Mouse (Mus musculus) heart, adult 18-20 months (tissue): ENCODE data around the gene Slx. TPM values are rescaled to one million over a fixed set of nuclear protein-coding genes. Genes with fewer than 3 reads are reported as not detected.
"Not testable (repeated sequence)": the region's sequence is repeated elsewhere in the genome, so short reads cannot be mapped to it uniquely, and the experiment has no call there.

ENCODE experiments used
- DNase-seq, 2 experiments: peaks; one replicate each; pipeline ENCODE4 v3.0.0; 2021 to 2022; ENCODE audit warnings: mixed read lengths in 1 of 2
- long read RNA-seq, 2 experiments: library from polyadenylated mRNA; stranded (forward); transcript quantifications; one replicate each; pipeline ENCODE4 v2.0.0; 2021
- microRNA-seq, 2 experiments: library from miRNA; unstranded; fragments of <30 nt; microRNA quantifications; one replicate each; pipeline ENCODE4 v1.2.0; 2022
- total RNA-seq, 2 experiments: library from RNA; stranded (reverse); gene quantifications; 2 replicates each; pipeline ENCODE4 v1.2.3; 2021

Gene Slx
- not detected for total RNA-seq
- long read RNA-seq, experiment 1, result 0 reads
- long read RNA-seq, experiment 2, result 0 reads

DNA sequence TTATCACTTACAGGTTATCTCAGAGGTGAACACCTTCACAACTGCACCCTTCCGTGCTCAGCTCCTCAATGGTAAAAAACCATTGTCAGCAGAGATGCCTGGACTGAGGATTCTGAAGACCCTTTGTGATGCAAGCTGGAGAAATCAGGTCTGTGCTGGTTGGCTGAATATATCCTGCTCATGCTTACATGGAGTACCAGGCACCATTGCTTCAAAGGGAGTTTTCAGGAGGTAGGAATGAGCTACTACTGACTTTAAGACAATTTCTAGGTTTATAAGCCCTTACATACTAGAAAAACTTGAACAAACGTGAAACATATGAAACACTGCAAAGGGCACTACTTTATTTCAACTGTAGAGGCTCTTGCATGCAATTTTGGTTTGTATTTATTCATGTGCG, at the start of gene Slx:
Gene Slx (minus strand): TSS at position 101 of the 400 bp plus-strand sequence.
- DNase-seq, result not testable (repeated sequence)

Small RNAs within 50 kb of the gene (microRNA-seq; reads per million reads assigned to microRNA genes)
- gene Gm27341, result 0 reads per million in 2 experiments

Other genes with a start within 250 kb of the Slx start
- gene Gm2030, start 235.5 kb downstream of the Slx start, total RNA-seq, result not detected
- gene Gm14525, start 157.1 kb upstream of the Slx start, total RNA-seq, result not detected